Mouse (Mus musculus) adrenal gland, adult 8-10 months (tissue): ENCODE measurements around the gene S1pr2. TPM values are rescaled to one million over a fixed set of nuclear protein-coding genes. Genes with fewer than 3 reads are reported as not detected.

ENCODE experiments used
- DNase-seq: peaks from one replicate; pipeline ENCODE4 v3.0.0; 2022
- microRNA-seq, 2 experiments: library from miRNA; unstranded; fragments of <30 nt; microRNA quantifications; one replicate each; pipeline ENCODE4 v1.2.0; 2022
- total RNA-seq, 4 experiments: library from RNA; stranded (reverse); gene quantifications; 2 replicates each; pipeline ENCODE4 v1.2.4; 2022

Gene S1pr2
- total RNA-seq, 4 experiments from 2014 or later = 18.8 to 36.9 (median 26.6) TPM

DNA sequence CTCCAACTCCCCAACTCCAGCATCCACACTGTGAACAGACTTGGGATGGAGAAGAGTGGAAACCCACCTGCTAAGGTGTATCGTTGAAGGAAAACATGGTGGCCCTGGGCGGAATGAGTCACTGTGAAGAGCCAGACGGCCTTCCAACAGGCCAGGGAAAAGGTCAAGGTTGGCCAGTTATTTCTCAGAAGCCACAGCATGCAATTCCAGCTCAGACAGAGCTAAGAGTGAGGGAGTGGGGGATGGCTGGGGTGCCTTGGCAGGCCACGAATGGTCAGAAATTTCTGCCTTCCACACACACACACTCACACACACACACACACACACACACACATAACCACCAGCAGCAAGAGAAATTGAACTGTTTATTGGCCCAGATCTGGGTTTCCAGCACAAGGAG lies 11.0 kb downstream of the S1pr2 start:
- DNase-seq = peak; percentile 80

- DNase-seq = no peak
Measured at GRCm38 (mm10) chr9:20961557-20961956, 15.0 kb downstream of the S1pr2 start.

- no peak for DNase-seq
Measured at GRCm38 (mm10) chr9:20959430-20959938, 17.1 kb downstream of the S1pr2 start, which contains the start of gene Dnmt1. Gene Dnmt1, minus strand, starts transcription at chr9:20959888.

DNA sequence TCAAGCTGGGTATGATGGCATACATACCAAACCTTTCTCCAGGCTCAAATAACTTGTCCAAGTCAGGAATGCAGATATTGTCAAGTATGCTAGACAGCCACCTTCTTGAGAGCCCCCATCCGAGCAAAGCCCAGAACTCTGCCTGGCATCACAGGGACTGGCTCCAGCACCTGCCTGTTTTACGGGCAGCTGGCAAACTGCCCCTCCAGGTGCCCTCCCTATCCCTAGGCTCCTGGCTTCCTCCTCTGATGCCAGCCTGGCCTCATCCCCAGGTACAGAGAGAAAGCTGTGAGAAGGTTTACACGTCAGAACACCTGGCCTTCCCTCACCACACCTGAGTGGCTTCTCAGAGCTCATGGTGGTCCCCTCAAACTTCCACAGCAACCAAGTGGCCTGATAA lies 19.6 kb downstream of the S1pr2 start:
- DNase-seq = no peak

GRCm38 (mm10) chr9:20952520-20953227 lies 23.9 kb downstream of the S1pr2 start:
- DNase-seq = peak; percentile 94

GRCm38 (mm10) chr9:20951966-20952519 lies 24.5 kb downstream of the S1pr2 start:
- no peak for DNase-seq

DNA sequence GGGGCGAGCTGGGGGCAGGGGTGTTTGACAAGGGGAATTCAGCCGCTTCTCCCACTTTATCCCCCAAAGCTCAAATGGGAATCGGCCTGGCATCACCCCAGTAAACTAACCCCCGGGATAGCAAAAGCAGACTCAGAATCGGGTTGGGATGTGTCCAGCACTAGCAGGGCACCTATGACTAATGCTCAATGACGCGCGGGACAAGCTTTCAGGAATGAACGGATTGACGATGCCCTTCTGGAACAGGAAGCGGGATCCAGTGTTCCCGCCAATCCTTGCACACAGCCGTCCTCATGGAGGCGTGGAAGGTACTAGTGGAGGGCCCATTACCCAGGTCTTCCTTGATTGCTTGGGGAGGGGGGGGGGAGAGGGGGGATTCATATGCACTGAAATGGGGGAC lies 25.1 kb downstream of the S1pr2 start:
- DNase-seq = peak; percentile 80

DNA sequence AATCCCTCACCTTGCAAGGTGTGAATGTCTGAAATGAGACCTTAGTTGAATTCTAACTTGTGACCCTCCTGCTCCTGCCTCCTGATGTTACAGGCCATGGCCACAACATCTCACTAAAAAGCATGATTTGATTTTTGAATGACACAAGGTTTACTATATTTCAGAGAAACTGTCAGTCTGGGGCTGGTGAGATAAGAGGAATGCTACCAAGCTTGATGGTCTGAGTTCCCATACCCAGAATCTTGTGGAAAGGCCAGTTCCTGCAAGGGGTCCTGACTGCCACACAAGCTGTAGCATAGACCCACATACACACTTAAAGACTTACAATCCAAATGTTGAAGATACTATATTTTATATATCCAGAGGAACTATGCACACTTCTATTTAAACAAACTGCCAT lies 26.2 kb downstream of the S1pr2 start:
- no peak for DNase-seq

- no peak for DNase-seq
Measured at GRCm38 (mm10) chr9:20946066-20946880, 30.3 kb downstream of the S1pr2 start.

GRCm38 (mm10) chr9:20944697-20945370 lies 31.7 kb downstream of the S1pr2 start:
- DNase-seq = no peak

DNA sequence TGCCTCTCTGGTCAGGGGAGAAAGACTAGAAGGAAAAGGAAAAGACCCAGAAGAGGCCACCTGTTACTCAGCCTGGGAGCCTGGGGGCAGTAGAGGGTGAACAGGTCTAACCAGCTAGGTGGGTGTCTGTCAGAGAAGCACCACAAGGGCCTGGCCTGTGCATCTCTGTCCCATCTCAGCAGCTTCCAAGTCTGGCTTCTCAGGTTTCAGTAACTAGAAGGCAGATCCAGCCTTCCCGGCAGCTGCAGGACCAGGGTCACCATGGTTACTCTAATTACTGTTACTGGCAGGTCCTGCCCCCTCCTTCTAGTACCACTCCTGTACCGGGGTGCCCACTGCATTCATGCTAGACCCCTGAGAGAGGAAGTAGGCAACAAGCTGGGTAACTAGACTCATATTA lies 32.7 kb downstream of the S1pr2 start:
- no peak for DNase-seq

DNA sequence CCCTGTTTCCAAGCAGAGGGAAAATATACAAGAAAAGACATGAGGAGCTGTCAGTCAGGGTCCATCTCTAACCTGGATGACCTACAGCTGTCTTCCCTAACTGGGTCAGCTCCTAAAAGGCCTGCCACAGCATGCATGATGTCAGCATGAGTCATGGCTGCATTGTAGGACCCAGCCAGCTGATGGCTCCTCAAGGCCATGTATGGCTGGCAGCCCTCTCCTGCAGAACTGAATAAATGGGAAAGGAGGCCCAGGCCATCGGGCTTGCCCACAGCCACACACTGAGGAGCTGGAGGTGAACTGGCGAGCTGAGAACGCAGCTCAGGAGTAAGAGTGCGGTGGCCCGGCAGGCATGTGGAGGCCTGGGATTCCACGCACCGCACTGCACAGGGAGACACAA lies 33.2 kb downstream of the S1pr2 start:
- DNase-seq = peak; percentile 85

- no peak for DNase-seq
Measured at GRCm38 (mm10) chr9:20923258-20923657, 53.3 kb downstream of the S1pr2 start.

DNA sequence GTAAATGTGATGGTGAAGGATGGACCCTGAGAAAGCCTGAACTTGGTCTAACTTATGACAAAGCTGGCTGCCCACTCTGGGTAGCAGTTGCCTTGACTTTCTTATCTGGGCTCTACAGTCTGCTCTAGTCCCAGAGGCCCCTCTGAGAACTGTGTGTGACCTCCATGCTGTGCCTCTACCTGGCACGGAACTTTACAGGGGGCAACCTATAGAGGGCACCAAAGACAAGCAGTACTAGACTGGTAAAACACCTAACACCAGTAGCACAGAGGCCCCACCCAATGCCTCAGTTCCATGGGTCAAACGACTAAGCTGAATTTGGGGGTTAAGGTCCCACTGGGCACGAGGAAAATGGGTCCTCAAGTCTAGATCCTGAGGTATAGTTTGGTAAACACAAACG lies 60.4 kb downstream of the S1pr2 start:
- DNase-seq = no peak

Small RNAs within 50 kb of the gene (microRNA-seq; reads per million reads assigned to microRNA genes)
- gene Mir7081 = 0 to 0.18 reads per million in 2 experiments

Other genes with a start within 250 kb of the S1pr2 start
- gene Olfm2, start 230.4 kb downstream of the S1pr2 start, total RNA-seq = 1 to 10 TPM in 1 of 4 experiments, under 1 TPM in 3; 0.42 to 1.1 (median 0.71) TPM
- 100 to 1,000 TPM in 3 of 4 experiments, 10 to 100 TPM in 1; 65.3 to 291 (median 201) TPM for gene Col5a3, start 161.7 kb downstream of the S1pr2 start, total RNA-seq
- not detected for gene Rdh8, start 158.3 kb downstream of the S1pr2 start, total RNA-seq
- gene A230050P20Rik, start 108.1 kb downstream of the S1pr2 start, total RNA-seq = 10 to 100 TPM; 17.8 to 48.3 (median 32.4) TPM
- gene Angptl6, start 97.1 kb downstream of the S1pr2 start, total RNA-seq = 1 to 10 TPM; 2.7 to 4.8 (median 3.2) TPM
- 10 to 100 TPM; 27.8 to 43.1 (median 35.8) TPM for gene Ppan, start 88.6 kb downstream of the S1pr2 start, total RNA-seq
- gene Eif3g, start 78.2 kb downstream of the S1pr2 start, total RNA-seq = 100 to 1,000 TPM; 152 to 182 (median 170) TPM
- 10 to 100 TPM; 39.6 to 63.8 (median 47.8) TPM for gene Dnmt1, start 16.9 kb downstream of the S1pr2 start, total RNA-seq
- 100 to 1,000 TPM; 124 to 131 (median 129) TPM for gene Mrpl4, start 26.0 kb upstream of the S1pr2 start, total RNA-seq
- 10 to 100 TPM; 14.9 to 33.1 (median 22.2) TPM for gene Icam1, start 39.2 kb upstream of the S1pr2 start, total RNA-seq
- 1 to 10 TPM; 1.6 to 7.8 (median 5.4) TPM for gene Icam4, start 52.6 kb upstream of the S1pr2 start, total RNA-seq
- under 1 TPM; 0.23 to 0.94 (median 0.50) TPM for gene Icam5, start 55.3 kb upstream of the S1pr2 start, total RNA-seq
- gene Zglp1, start 90.3 kb upstream of the S1pr2 start, total RNA-seq = under 1 TPM in 1 of 4 experiments, not detected in 3; 0.70 TPM
- under 1 TPM; 0.24 to 0.68 (median 0.42) TPM for gene Gm49373, start 96.3 kb upstream of the S1pr2 start, total RNA-seq
- 10 to 100 TPM; 40.3 to 55.0 (median 45.6) TPM for gene Fdx1l, start 96.8 kb upstream of the S1pr2 start, total RNA-seq
- 1 to 10 TPM in 3 of 4 experiments, under 1 TPM in 1; 0.49 to 3.2 (median 2.3) TPM for gene Gm38431, start 115.2 kb upstream of the S1pr2 start, total RNA-seq
- 10 to 100 TPM; 43.9 to 78.6 (median 56.6) TPM for gene Raver1, start 115.2 kb upstream of the S1pr2 start, total RNA-seq
- 10 to 100 TPM; 15.3 to 30.3 (median 23.0) TPM for gene Tyk2, start 154.5 kb upstream of the S1pr2 start, total RNA-seq
- 100 to 1,000 TPM; 162 to 190 (median 174) TPM for gene Cdc37, start 173.2 kb upstream of the S1pr2 start, total RNA-seq
- 10 to 100 TPM in 2 of 4 experiments, 1 to 10 TPM in 2; 5.7 to 13.4 (median 9.8) TPM for gene Pde4a, start 188.9 kb upstream of the S1pr2 start, total RNA-seq